Mouse (Mus musculus) small intestine, adult 2 months (tissue): ENCODE measurements around the gene Slc38a10.

Experiments used
- CTCF ChIP-seq: fragments of 200-500 bp; IDR thresholded peaks from 2 replicates; pipeline ENCODE4 v1.5.1; 2012; ENCODE audit warnings: low read depth, mild to moderate bottlenecking, control low read depth, inconsistent platforms, low read length, moderate library complexity, mixed read lengths; ENCODE audit not compliant: insufficient replicate concordance, insufficient read length; ENCODE audit errors: extremely low read depth
- POLR2A ChIP-seq: fragments of 200-500 bp; IDR thresholded peaks from 2 replicates; pipeline ENCODE4 v1.6.1; 2012; ENCODE audit warnings: low read depth, mild to moderate bottlenecking, control low read depth, inconsistent platforms, low read length, moderate library complexity

GRCm38 (mm10) chr11:120117626-120118025, 33.5 kb downstream of the Slc38a10 start:
- TF ChIP-seq CTCF, result no peak
- no peak for TF ChIP-seq POLR2A
